Mouse (Mus musculus): ENCODE measurements around the gene Carmil2. TPM values are rescaled to one million over a fixed set of nuclear protein-coding genes. Genes with fewer than 3 reads are reported as not detected.

The Carmil2 gene
- total RNA-seq, 2 experiments from 2014 or later: 0.05 TPM; not detected in 1

DNA sequence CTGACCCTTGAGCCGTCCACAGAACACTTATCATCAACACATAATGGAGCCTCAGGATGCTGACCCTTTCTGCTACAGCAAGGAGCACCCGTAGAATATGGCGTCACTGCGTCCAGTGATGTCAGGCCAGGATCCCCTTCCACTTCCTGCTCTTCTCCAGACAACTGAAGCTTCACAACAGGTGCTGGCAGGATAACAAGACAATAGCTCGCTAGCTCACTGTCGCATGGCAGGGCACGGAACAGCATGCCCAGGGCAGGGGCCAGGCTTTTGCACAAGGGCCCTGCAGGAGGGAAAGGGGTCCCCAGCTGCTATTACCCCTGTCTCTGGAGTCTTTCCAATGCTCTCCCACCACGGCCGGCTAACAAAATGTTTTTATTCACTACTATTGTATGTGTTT is 36.8 kb downstream of the Carmil2 start:
- DNase-seq (ENCODE audit: low spot score): no peak

DNA sequence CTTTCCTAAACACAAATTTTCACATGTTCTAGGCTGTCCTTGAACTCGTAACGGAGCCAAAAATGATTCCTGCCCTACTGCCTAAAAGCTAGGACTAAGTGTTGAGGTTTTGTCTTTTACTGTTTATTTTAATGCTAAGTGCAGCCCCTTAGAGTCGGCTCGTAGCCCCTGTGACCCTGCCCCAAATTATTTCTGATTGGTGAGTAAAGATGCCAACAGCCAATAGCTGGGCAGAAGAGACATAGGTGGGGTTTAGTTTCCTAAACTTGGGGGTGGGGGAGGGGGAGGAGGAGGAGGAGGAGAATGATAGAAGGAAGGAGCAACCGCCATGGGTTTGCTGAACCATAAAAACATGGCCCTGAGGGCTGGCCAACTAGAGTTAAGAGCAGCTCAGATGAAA is 39.7 kb downstream of the Carmil2 start:
- no peak for DNase-seq (ENCODE audit: low spot score)

DNA sequence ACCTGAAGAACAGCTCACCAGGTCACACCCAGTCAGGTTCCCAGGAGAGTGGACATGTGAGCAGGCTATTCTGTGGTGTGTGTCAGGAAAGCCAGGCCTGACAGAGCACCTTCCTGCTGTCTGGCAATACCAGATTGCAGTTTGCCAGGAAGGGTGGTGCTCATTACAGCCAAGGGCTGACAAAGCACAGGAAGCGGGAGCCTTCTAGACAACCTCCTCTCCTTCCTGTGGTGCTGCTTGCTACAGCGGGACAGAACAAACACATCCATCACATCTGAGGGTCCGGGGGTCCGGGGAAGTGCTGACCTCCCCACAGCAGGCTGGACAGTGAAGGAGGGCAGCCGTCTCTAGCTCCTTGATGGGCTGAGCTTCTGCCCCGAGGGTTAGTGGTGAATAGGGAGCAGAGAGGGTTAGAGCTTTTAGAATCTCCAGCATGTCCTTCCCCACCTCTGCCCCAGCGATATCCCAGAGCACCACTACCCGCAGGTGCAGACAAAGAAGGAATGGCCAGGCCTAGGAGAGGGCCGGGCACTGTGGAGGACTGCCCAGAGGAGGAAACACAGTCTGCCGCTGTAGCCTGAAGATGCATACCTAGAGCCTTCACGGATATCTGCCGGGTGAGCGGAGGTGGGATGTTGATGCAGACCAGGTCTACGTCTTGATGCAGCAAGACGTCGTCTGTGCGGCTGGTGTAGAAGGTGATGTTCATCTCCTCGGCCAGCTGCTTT is 41.5 kb downstream of the Carmil2 start:
- DNase-seq (ENCODE audit: low spot score): peak; percentile 33

DNA sequence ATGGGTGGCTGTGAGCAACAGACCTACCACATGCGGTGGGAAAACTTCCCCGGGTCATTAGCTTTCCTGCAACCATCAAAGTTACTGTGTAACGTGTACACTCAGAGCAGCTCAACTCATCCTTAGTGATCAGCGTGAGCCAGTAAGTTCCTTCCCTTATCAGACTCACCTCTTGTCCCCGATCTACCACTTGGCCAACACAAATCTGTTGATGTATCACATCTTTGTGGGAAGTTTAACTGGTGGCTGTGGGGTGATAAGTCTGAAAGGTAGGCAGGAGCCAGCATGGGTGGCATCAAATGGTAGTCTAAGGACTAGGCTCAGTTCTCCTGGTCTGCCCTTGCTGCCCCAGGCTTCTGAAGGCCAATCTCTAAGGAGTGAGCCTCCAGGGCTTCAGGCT is 46.1 kb downstream of the Carmil2 start:
- no peak for DNase-seq (ENCODE audit: low spot score)

DNA sequence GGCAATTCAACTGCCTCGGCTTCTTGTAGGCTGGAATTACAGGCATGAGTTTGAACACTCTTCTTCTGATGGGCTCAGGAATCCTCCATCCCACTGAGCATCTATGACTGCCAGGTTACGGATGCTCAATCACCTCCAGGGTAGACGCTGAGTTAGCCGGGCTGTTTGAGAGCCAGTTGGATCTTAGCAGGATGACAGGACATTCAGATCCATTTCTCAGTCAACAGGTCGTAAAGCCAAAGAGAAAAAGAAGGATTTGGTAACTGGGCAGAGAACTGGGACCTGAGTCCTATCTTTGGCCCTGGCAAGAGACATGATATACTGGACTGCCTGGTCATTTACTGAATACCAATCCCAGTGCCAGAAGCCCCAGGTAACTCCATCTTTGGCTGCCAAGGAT is 53.1 kb downstream of the Carmil2 start:
- DNase-seq (ENCODE audit: low spot score): peak; percentile 67

DNA sequence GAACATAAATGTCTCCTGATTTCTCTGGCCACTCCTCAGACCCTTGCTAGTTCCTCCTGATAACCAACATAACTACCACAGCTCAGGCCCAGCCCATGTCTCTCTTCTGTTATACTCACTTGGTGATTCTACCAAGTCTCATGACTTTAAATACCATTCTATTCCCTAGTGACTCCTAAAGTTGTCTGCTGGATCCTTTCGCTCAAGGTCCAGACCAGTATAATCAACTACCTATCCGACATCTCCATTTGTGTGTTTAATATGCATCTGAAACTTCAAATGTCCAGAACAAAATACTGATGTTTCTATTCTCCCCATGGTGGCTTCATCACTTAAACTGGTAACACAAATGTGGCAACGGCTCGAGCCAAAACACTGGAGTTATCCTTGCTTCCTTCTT is 57.2 kb downstream of the Carmil2 start:
- no peak for DNase-seq (ENCODE audit: low spot score)

Other genes starting within 250 kb of the Carmil2 start
- gene Tppp3, start 214.7 kb upstream of the Carmil2 start, total RNA-seq (2021): 10 to 100 TPM; 47.9 to 56.7 TPM
- gene Zdhhc1, start 189.4 kb upstream of the Carmil2 start, total RNA-seq (2021): 10 to 100 TPM; 10.3 to 11.6 TPM
- gene Hsd11b2, start 167.5 kb upstream of the Carmil2 start, total RNA-seq (2021): under 1 TPM in 1 of 2 experiments, not detected in 1; 0.11 TPM
- gene Atp6v0d1, start 120.2 kb upstream of the Carmil2 start, total RNA-seq (2021): 10 to 100 TPM; 40.1 to 42.7 TPM
- gene Ripor1, start 81.0 kb upstream of the Carmil2 start, total RNA-seq (2021): 10 to 100 TPM; 17.1 to 21.7 TPM
- 10 to 100 TPM; 33.6 to 34.2 TPM for gene Ctcf, start 49.7 kb upstream of the Carmil2 start, total RNA-seq (2021)
- 1 to 10 TPM in 1 of 2 experiments, under 1 TPM in 1; 0.52 to 1.2 TPM for gene Agrp, start 48.9 kb upstream of the Carmil2 start, total RNA-seq (2021)
- 1 to 10 TPM; 5.0 to 5.4 TPM for gene Acd, start 14.8 kb downstream of the Carmil2 start, total RNA-seq (2021)
- 1 to 10 TPM; 5.5 to 6.2 TPM for gene Pard6a, start 14.9 kb downstream of the Carmil2 start, total RNA-seq (2021)
- not detected for gene 4933405L10Rik, start 21.4 kb downstream of the Carmil2 start, total RNA-seq (2021)
- gene Enkd1, start 21.9 kb downstream of the Carmil2 start, total RNA-seq (2021): 1 to 10 TPM in 1 of 2 experiments, under 1 TPM in 1; 0.69 to 1.4 TPM
- gene Gfod2, start 72.4 kb downstream of the Carmil2 start, total RNA-seq (2021): 1 to 10 TPM; 6.9 to 8.4 TPM
- gene Ranbp10, start 141.1 kb downstream of the Carmil2 start, total RNA-seq (2021): 10 to 100 TPM; 25.6 to 27.4 TPM
- gene Tsnaxip1, start 141.5 kb downstream of the Carmil2 start, total RNA-seq (2021): not detected
- gene Cenpt, start 167.0 kb downstream of the Carmil2 start, total RNA-seq (2021): under 1 TPM; 0.93 to 0.98 TPM
- gene Thap11, start 168.9 kb downstream of the Carmil2 start, total RNA-seq (2021): 10 to 100 TPM; 21.9 to 22.0 TPM
- gene Nutf2, start 174.3 kb downstream of the Carmil2 start, total RNA-seq (2021): 10 to 100 TPM; 43.7 to 44.5 TPM
- gene Edc4, start 194.6 kb downstream of the Carmil2 start, total RNA-seq (2021): 10 to 100 TPM; 19.7 to 20.6 TPM
- under 1 TPM in 1 of 2 experiments, not detected in 1; 0.76 TPM for gene Nrn1l, start 207.3 kb downstream of the Carmil2 start, total RNA-seq (2021)
- gene Pskh1, start 214.2 kb downstream of the Carmil2 start, total RNA-seq (2021): 10 to 100 TPM; 13.5 to 13.6 TPM
- under 1 TPM in 1 of 2 experiments, not detected in 1; 0.37 TPM for gene Ctrl, start 247.6 kb downstream of the Carmil2 start, total RNA-seq (2021)

Measured in gastrocnemius, adult 18-20 months (tissue).